Mouse (Mus musculus): ENCODE measurements at regions not wholly inside any gene's neighbourhood (a gene's known extent, or its start where the extent isn't known, plus 50 kb on each side); places are given as distances from the start of the nearest gene placed in this dataset.

GRCm38 (mm10) chr13:84349721-84350040 lies 127.6 kb downstream of the Tmem161b start:
- H3K4me3 ChIP-seq (ENCODE audit: low read depth, low read length), result no peak overlapping the region

GRCm38 (mm10) chr13:84350791-84351190 lies 128.7 kb downstream of the Tmem161b start:
- peaks cover 4% of the 10 kb centered on the region; the same call in 1 of the 2 replicates for H3K4me1 ChIP-seq (ENCODE audit: control insufficient read depth, insufficient read depth, insufficient read length, low read length)
- H3K27ac ChIP-seq (ENCODE audit: insufficient read depth, low read depth, low read length), result no peak overlapping the region

More at GRCm38 (mm10) chr13:84349721-84350040, 127.6 kb downstream of the Tmem161b start:
- peaks cover 23% of the 10 kb centered on the region for H3K27me3 ChIP-seq (ENCODE audit: control insufficient read depth, insufficient read depth, low read length)
- H3K4me1 ChIP-seq (ENCODE audit: control insufficient read depth, insufficient read depth, insufficient read length, low read length), result peaks cover 6% of the 10 kb centered on the region; the same call in 1 of the 2 replicates
- no peaks in the 10 kb centered on the region for H3K36me3 ChIP-seq (ENCODE audit: control insufficient read depth, insufficient read depth, low read length)
- no peak overlapping the region for H3K27ac ChIP-seq (ENCODE audit: insufficient read depth, low read depth, low read length)
- no peak for TF ChIP-seq CTCF (IDR thresholded peaks at IDR 0.05; ENCODE audit: extremely low read depth, insufficient read length, insufficient replicate concordance, low read depth, low read length)
- TF ChIP-seq POLR2A (IDR thresholded peaks at IDR 0.05; ENCODE audit: low read depth, low read length), result no peak
- 45% methylated on average over 4 of the region's 4 CpGs for WGBS

GRCm38 (mm10) chr13:84356455-84356854 lies 134.4 kb downstream of the Tmem161b start:
- Histone ChIP-seq H3K27me3 (ENCODE audit: control insufficient read depth, insufficient read depth, low read length) (no peaks in the 10 kb centered on the region; the same call in 1 of the 2 replicates), H3K4me3 (ENCODE audit: low read depth, low read length) (no peak overlapping the region), H3K27ac (ENCODE audit: insufficient read depth, low read depth, low read length) (no peak overlapping the region), H3K4me1 (ENCODE audit: control insufficient read depth, insufficient read depth, insufficient read length, low read length) (no peaks in the 10 kb centered on the region), H3K36me3 (ENCODE audit: control insufficient read depth, insufficient read depth, low read length) (no peaks in the 10 kb centered on the region)
- TF ChIP-seq CTCF (IDR thresholded peaks at IDR 0.05; ENCODE audit: extremely low read depth, insufficient read length, insufficient replicate concordance, low read depth, low read length), result no peak
- no peak for TF ChIP-seq POLR2A (IDR thresholded peaks at IDR 0.05; ENCODE audit: low read depth, low read length)
- WGBS, result 35% methylated on average over 2 of the region's 2 CpGs

More at GRCm38 (mm10) chr13:84350791-84351190, 128.7 kb downstream of the Tmem161b start:
- Histone ChIP-seq H3K36me3 (ENCODE audit: control insufficient read depth, insufficient read depth, low read length) (no peaks in the 10 kb centered on the region), H3K4me3 (ENCODE audit: low read depth, low read length) (no peak overlapping the region), H3K27me3 (ENCODE audit: control insufficient read depth, insufficient read depth, low read length) (peaks cover 14% of the 10 kb centered on the region)
- WGBS, result 64% methylated on average over 5 of the region's 5 CpGs
- no peak for TF ChIP-seq POLR2A (IDR thresholded peaks at IDR 0.05; ENCODE audit: low read depth, low read length)
- TF ChIP-seq CTCF (IDR thresholded peaks at IDR 0.05; ENCODE audit: extremely low read depth, insufficient read length, insufficient replicate concordance, low read depth, low read length), result no peak

- H3K36me3 ChIP-seq (ENCODE audit: control insufficient read depth, insufficient read depth, low read length), result no peaks in the 10 kb centered on the region
- TF ChIP-seq CTCF (IDR thresholded peaks at IDR 0.05; ENCODE audit: extremely low read depth, insufficient read length, insufficient replicate concordance, low read depth, low read length) (no peak), POLR2A (IDR thresholded peaks at IDR 0.05; ENCODE audit: low read depth, low read length) (no peak)
- WGBS, result 88% methylated on average over 2 of the region's 2 CpGs
- no peak overlapping the region for H3K4me3 ChIP-seq (ENCODE audit: low read depth, low read length)
- H3K27ac ChIP-seq (ENCODE audit: insufficient read depth, low read depth, low read length), result no peak overlapping the region
- H3K27me3 ChIP-seq (ENCODE audit: control insufficient read depth, insufficient read depth, low read length), result no peaks in the 10 kb centered on the region
- H3K4me1 ChIP-seq (ENCODE audit: control insufficient read depth, insufficient read depth, insufficient read length, low read length), result no peaks in the 10 kb centered on the region
Observed at GRCm38 (mm10) chr13:84360536-84360935, 138.4 kb downstream of the Tmem161b start.

- WGBS, result 80% methylated on average over 4 of the region's 4 CpGs
- no peak for TF ChIP-seq CTCF (IDR thresholded peaks at IDR 0.05; ENCODE audit: extremely low read depth, insufficient read length, insufficient replicate concordance, low read depth, low read length)
- TF ChIP-seq POLR2A (IDR thresholded peaks at IDR 0.05; ENCODE audit: low read depth, low read length), result no peak
- Histone ChIP-seq H3K27me3 (ENCODE audit: control insufficient read depth, insufficient read depth, low read length) (no peaks in the 10 kb centered on the region), H3K27ac (ENCODE audit: insufficient read depth, low read depth, low read length) (no peak overlapping the region), H3K36me3 (ENCODE audit: control insufficient read depth, insufficient read depth, low read length) (no peaks in the 10 kb centered on the region), H3K4me1 (ENCODE audit: control insufficient read depth, insufficient read depth, insufficient read length, low read length) (no peaks in the 10 kb centered on the region), H3K4me3 (ENCODE audit: low read depth, low read length) (no peak overlapping the region)
Observed at GRCm38 (mm10) chr13:84364069-84364468, 142.0 kb downstream of the Tmem161b start.

- no peak overlapping the region for H3K4me3 ChIP-seq (ENCODE audit: low read depth, low read length)
- TF ChIP-seq CTCF (IDR thresholded peaks at IDR 0.05; ENCODE audit: extremely low read depth, insufficient read length, insufficient replicate concordance, low read depth, low read length) (no peak), POLR2A (IDR thresholded peaks at IDR 0.05; ENCODE audit: low read depth, low read length) (no peak)
- no peaks in the 10 kb centered on the region for H3K27me3 ChIP-seq (ENCODE audit: control insufficient read depth, insufficient read depth, low read length)
- no peaks in the 10 kb centered on the region for H3K4me1 ChIP-seq (ENCODE audit: control insufficient read depth, insufficient read depth, insufficient read length, low read length)
- H3K27ac ChIP-seq (ENCODE audit: insufficient read depth, low read depth, low read length), result no peak overlapping the region
- H3K36me3 ChIP-seq (ENCODE audit: control insufficient read depth, insufficient read depth, low read length), result no peaks in the 10 kb centered on the region
Observed at GRCm38 (mm10) chr13:84365503-84365902, 143.4 kb downstream of the Tmem161b start.

GRCm38 (mm10) chr13:84366017-84366416 lies 143.9 kb downstream of the Tmem161b start:
- TF ChIP-seq POLR2A (IDR thresholded peaks at IDR 0.05; ENCODE audit: low read depth, low read length) (no peak), CTCF (IDR thresholded peaks at IDR 0.05; ENCODE audit: extremely low read depth, insufficient read length, insufficient replicate concordance, low read depth, low read length) (no peak)
- Histone ChIP-seq H3K36me3 (ENCODE audit: control insufficient read depth, insufficient read depth, low read length) (no peaks in the 10 kb centered on the region), H3K27me3 (ENCODE audit: control insufficient read depth, insufficient read depth, low read length) (no peaks in the 10 kb centered on the region), H3K4me1 (ENCODE audit: control insufficient read depth, insufficient read depth, insufficient read length, low read length) (no peaks in the 10 kb centered on the region), H3K27ac (ENCODE audit: insufficient read depth, low read depth, low read length) (no peak overlapping the region), H3K4me3 (ENCODE audit: low read depth, low read length) (no peak overlapping the region)

GRCm38 (mm10) chr13:84366839-84367238 lies 144.7 kb downstream of the Tmem161b start:
- no peaks in the 10 kb centered on the region for H3K27me3 ChIP-seq (ENCODE audit: control insufficient read depth, insufficient read depth, low read length)
- H3K36me3 ChIP-seq (ENCODE audit: control insufficient read depth, insufficient read depth, low read length), result no peaks in the 10 kb centered on the region
- no peaks in the 10 kb centered on the region for H3K4me1 ChIP-seq (ENCODE audit: control insufficient read depth, insufficient read depth, insufficient read length, low read length)
- TF ChIP-seq POLR2A (IDR thresholded peaks at IDR 0.05; ENCODE audit: low read depth, low read length) (no peak), CTCF (IDR thresholded peaks at IDR 0.05; ENCODE audit: extremely low read depth, insufficient read length, insufficient replicate concordance, low read depth, low read length) (no peak)
- no peak overlapping the region for H3K4me3 ChIP-seq (ENCODE audit: low read depth, low read length)
- WGBS, result 77% methylated on average over 1 of the region's 1 CpGs
- H3K27ac ChIP-seq (ENCODE audit: insufficient read depth, low read depth, low read length), result no peak overlapping the region
